Mouse (Mus musculus): ENCODE results near the gene Etnk1.

GRCm38 (mm10) chr6:143232718-143233117 is 65.7 kb downstream of the Etnk1 start:
- TF ChIP-seq TAL1 (conservative IDR thresholded peaks at IDR 0.05; ENCODE audit: low read depth, low read length) (no peak), CTCF (IDR thresholded peaks at IDR 0.05; ENCODE audit: low read depth, low read length) (no peak), GATA1 (IDR thresholded peaks at IDR 0.05; ENCODE audit: borderline replicate concordance, low read length) (no peak), POLR2AphosphoS5 (IDR thresholded peaks at IDR 0.05; ENCODE audit: insufficient replicate concordance, low read depth, low read length) (no peak), GATA2 (IDR thresholded peaks at IDR 0.05; ENCODE audit: borderline replicate concordance, low read depth, low read length) (no peak)
